Mouse (Mus musculus) CD8-positive naive resting alpha-beta T cell, adult 2 months (primary cell): ENCODE results near the gene Rtca.

Source experiments
- DNase-seq, 2 experiments: peaks; one replicate each; pipeline ENCODE4 v3.0.0; 2022; ENCODE audit warnings: low read depth in 2 of 2, low spot score in 2 of 2

Rtca gene

DNA sequence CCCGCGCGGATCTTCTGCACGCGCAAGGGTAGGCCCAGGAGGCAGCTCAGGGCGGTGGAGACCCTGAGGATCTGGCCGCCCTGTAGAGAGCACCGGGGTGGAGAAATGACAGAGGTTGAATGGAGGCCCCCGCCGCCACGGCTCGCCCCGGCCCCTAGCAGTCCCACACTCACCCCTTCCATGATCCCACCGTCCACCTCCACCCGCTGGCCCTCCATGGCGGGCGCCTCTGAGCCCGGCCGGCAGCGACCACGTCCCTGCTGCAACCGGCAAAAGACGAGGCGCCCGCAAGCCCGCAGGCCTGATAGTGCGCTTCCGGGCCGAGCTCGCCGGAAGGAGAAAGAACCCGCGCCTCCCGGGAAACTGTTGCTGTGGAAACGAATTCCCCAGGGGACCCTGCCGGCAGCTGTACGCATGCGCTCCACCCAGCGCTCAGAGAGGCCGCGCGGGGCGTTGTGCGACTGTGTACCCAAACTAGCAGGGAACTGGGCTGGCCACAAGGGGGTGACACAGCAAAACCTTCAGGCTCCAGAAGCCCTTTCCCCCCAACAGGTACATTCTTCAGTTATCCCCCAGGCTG lies at the start of gene Rtca:
TSS of gene Rtca (minus strand) at position 437 of the 580 bp plus-strand sequence.
- DNase-seq, result peak; percentile 91 to 92

DNA sequence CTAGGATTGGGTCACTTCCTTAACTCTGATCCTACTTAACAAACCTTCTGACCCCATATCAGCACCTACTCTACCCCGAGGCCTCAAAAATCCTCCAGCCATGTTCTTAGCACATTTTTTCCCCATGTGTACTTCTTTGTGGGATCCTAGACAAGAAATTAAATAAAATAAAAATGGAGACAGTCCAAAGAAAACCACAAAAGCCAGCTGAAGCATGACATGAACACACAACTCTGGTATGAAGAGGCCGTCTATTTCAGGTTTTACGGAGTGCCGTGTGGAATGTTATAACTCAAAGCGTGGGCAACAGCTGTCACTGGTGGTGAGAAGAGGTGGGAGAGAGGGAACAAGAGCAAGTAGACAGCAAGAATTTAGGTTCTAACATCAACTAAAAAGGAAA lies 43.4 kb upstream of the Rtca start:
- no peak for DNase-seq

- no peak for DNase-seq
These were observed 39.4 kb upstream of the Rtca start for GRCm38 (mm10) chr3:116547430-116547829.

- DNase-seq, result no peak
These were observed 34.5 kb upstream of the Rtca start for GRCm38 (mm10) chr3:116542532-116542931.

GRCm38 (mm10) chr3:116542070-116542469 lies 34.1 kb upstream of the Rtca start:
- DNase-seq, result no peak

DNA sequence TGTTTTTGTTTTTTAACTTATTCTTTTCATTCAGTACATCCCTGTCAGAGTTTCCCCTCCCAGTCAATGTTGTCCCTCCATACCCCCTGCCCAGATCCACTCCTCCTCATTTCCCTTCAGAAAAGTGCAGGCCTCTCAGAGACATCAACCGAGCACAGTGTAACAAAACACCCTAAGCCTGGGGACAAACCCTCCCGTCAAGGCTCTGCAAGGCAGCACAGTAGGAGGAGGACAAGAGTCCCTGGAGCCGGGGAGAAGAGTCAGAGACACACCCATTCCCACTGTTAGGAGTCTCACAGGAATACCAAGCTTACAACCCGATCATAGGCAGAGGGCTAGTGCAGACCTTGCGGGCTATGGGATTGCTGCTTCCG lies 29.2 kb upstream of the Rtca start:
- no peak for DNase-seq

GRCm38 (mm10) chr3:116536428-116537199 lies 28.6 kb upstream of the Rtca start:
- DNase-seq, result no peak

- DNase-seq, result no peak
These were observed 22.8 kb upstream of the Rtca start for GRCm38 (mm10) chr3:116530826-116531225.

- DNase-seq, result no peak
These were observed 21.7 kb upstream of the Rtca start for GRCm38 (mm10) chr3:116529741-116530140.

- no peak for DNase-seq
These were observed 12.2 kb upstream of the Rtca start for GRCm38 (mm10) chr3:116520141-116520761.

GRCm38 (mm10) chr3:116512904-116513716 lies 5.1 kb upstream of the Rtca start, which contains the start of gene Dbt:
Dbt (plus strand) TSS chr3:116513070.
- peak; percentile 73 to 80 for DNase-seq

DNA sequence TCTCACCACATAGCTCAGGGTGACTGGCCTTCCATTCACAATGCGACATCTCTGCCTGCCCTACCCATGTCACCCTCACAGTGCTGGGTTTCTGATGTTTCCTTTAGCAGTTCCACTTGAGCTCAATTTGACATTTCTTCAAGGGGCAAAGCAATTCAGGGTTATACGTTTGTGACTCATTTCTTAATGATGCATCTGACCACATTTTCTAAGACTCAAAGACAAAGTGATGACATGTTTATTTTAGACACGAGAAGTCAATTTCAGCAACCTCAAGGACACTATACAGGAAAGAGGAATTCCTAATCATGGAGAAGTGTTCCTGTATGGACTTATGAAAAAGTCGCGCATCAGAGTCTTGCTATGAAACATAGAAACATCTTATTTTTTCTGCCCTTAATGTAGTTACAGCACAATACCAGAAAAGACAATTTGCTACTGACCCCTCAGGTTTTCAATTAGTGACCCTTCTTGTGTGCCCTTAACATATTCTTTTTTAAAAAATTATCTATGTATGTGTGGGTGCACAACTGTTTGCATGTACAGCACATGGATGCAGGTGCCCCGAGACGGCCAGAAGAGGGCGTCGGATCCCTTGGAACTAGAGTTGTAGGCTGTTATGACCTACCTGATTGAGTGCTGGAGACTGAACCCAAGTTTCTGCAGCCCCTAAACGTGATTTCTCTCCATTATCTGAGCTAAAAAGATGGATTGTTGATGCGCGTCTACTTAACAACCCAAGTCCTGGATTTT lies 4.3 kb upstream of the Rtca start:
- peak; percentile 28 to 53 for DNase-seq

GRCm38 (mm10) chr3:116495671-116496070 lies 12.3 kb downstream of the Rtca start:
- DNase-seq, result no peak

DNA sequence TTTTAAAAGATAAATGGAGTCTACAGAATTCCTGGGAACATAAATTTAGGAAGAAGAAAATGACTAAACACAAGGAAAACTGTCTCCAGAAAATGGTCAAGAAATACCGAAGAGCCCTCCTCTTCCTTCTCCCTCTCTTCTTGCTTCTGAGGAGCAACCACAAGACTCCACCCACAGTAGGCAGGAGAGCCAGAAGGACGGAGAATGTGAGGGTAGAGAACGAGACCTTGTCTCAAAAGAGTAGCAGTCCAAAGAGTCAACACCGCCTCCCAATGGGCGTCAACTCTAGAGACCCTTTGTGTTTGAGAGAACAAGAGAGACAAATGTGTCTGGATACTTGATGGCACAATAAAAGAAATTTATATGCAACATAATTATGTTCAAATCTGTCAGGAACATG lies 14.3 kb downstream of the Rtca start:
- DNase-seq, result no peak

GRCm38 (mm10) chr3:116491923-116492454 lies 16.0 kb downstream of the Rtca start:
- DNase-seq, result no peak

GRCm38 (mm10) chr3:116490920-116491319 lies 17.1 kb downstream of the Rtca start:
- DNase-seq, result no peak

DNA sequence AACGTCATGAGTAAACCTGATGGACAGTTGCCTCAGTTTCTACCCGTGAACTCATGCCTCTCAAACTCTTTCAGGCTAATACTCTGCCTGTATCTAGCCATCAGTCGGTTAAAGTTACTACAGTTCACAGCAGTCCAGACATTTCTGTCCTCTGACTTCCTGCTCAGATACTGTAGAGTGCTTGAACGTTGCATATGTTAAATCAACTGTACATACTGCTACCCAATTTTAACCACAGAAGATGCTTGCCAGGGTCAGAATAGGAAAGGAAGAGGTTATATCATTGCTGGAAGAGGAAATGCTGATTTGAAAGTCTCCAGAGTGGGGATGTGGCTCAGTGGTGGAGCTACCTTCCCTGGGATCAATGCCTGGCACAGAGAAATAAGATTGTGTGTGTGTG lies 24.7 kb downstream of the Rtca start:
- no peak for DNase-seq

DNA sequence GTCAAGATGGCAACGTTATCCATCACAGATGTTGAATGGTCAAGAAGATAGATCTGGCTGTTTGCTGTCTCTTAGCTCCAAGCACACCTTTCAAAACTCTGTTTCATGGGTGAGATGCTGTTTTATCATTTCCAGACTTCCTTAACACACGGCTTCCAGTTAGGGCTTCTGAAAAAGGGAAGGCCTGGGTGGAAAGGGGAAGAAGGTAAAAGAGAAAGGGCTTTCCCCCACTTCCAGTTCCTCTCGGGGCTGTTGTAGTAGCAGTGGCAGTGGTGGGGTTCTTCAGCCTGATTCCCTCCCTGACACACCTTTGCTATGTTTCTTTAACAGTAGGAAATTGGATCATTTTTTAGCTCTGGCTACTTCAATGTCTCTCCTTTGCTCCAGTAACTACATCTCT lies 25.3 kb downstream of the Rtca start:
- DNase-seq, result no peak

DNA sequence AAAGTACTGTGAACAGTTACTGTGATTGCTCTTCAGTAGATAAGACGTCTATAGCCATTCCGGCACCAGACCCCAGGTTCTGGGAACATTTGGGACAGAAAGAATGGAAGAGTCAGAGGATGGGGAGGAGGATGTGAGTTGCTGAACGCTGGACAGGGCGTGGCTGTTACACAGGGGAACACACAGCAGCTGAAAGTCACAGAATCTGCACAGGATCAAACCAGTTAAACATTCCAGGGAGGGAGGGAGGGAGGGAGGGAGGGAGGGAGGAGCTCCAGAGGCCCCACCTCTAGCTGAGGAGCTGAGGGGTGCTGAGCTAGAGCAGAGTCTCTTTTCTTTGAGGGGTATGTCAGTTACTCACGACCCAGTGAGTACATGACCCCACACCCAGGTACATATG lies 27.1 kb downstream of the Rtca start:
- DNase-seq, result no peak

DNA sequence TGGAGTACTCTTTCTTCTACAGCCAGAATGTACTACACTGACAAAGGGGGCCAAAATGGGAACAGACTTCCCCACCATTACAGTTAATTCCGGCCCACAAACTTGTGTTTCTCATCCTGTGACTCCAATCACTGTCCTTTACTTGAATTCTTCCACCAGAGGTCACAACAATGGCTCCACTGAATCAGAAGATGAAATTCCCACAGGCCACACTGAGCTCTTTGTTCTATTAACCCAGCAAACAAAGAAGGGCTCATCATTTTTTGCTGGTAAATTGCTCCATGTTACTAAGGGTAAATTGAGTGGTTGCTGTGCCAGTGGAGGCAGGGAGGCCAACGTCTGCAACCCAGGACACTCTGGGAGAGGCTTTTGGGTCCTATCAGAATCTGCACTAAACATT lies 27.9 kb downstream of the Rtca start:
- DNase-seq, result no peak

DNA sequence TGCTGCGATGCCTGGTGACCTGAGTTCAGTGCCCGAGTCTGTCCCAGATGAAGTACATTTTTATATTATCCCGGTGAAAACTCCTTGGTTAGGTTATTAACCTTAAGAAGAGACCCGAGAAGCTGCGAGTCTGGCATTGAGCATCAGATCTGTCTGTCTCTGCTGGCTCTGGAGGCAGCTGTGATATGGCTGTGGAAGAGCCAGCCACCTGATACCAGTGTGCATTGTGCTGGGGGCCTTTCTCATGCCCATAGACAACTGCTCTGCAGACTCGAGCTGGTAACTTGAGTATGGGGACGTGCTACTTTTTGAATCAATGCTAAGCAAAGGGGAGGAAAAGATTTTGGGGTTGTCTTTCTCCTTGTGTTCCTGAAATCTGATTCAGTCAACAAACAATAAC lies 30.7 kb downstream of the Rtca start:
- no peak for DNase-seq
